Mouse (Mus musculus) heart, embryonic 12.5 days (tissue): Measurements from ENCODE around the gene Strn. TPM values are rescaled to one million over a fixed set of nuclear protein-coding genes. Genes with fewer than 3 reads are reported as not detected.

Experiments used
- ATAC-seq: fragments of 200-750 bp; cut with Nextera tagmentation; 2 replicates; pipeline ENCODE4 v1.8.0; 2017; ENCODE audit warnings: moderate TSS enrichment, moderate library complexity; ENCODE audit not compliant: insufficient number of reproducible peaks, low FRiP score
- H3K27ac ChIP-seq: fragments of 300-500 bp; sonication (generic); 2 replicates; pipeline ENCODE4 v1.5.1; 2016; ENCODE audit warnings: mild to moderate bottlenecking, moderate library complexity; ENCODE audit not compliant: poor library complexity, severe bottlenecking
- H3K27me3 ChIP-seq: fragments of 300-500 bp; sonication (generic); replicated peaks from 2 replicates; pipeline ENCODE4 v1.6.1; 2016; ENCODE audit warnings: mild to moderate bottlenecking, moderate library complexity
- H3K36me3 ChIP-seq: fragments of 300-500 bp; sonication (generic); 2 replicates; pipeline ENCODE4 v1.6.1; 2016; ENCODE audit warnings: mild to moderate bottlenecking, moderate library complexity
- H3K4me1 ChIP-seq: fragments of 300-500 bp; sonication (generic); replicated peaks from 2 replicates; pipeline ENCODE4 v1.6.1; 2016; ENCODE audit warnings: mild to moderate bottlenecking
- H3K4me2 ChIP-seq: fragments of 300-500 bp; sonication (generic); 2 replicates; pipeline ENCODE4 v1.6.1; 2016; ENCODE audit warnings: mild to moderate bottlenecking, moderate library complexity
- H3K4me3 ChIP-seq: fragments of 300-500 bp; sonication (generic); 2 replicates; pipeline ENCODE4 v1.5.1; 2016; ENCODE audit warnings: mild to moderate bottlenecking
- H3K9ac ChIP-seq: fragments of 300-500 bp; sonication (generic); 2 replicates; pipeline ENCODE4 v1.6.1; 2016; ENCODE audit warnings: mild to moderate bottlenecking, moderate library complexity
- H3K9me3 ChIP-seq: fragments of 300-500 bp; sonication (generic); replicated peaks from 2 replicates; pipeline ENCODE4 v1.6.1; 2016; ENCODE audit warnings: mild to moderate bottlenecking, moderate library complexity
- WGBS: fragments of 180-500 bp; shearing (Covaris S2); methylation state at CpG from one replicate; pipeline ENCODE4 v1.1.7; 2016; 5-methylcytosine and 5-hydroxymethylcytosine counted together
- polyA plus RNA-seq: library from polyadenylated mRNA; unstranded; fragments of >200 nt; fragmentation: Nextera tagmentation; extraction: Ambion mirVana; gene quantifications from 2 replicates; pipeline ENCODE4 v1.2.1, GENCODE M21; 2016

Strn gene
- polyA plus RNA-seq = 19.3 and 20.6 TPM in 2 replicates

- no peak for ATAC-seq
- 47% methylated on average over 4 of the region's 4 CpGs for WGBS
These were observed at the start of gene Strn for GRCm38 (mm10) chr17:78737096-78737495. Gene Strn (minus strand): TSS chr17:78737196.

GRCm38 (mm10) chr17:78778765-78779164 lies 41.8 kb upstream of the Strn start:
- Histone ChIP-seq H3K36me3 (peaks cover 38% of the 10 kb centered on the region), H3K4me3 (no peak overlapping the region), H3K4me1 (no peaks in the 10 kb centered on the region), H3K27ac (no peak overlapping the region), H3K9me3 (no peaks in the 10 kb centered on the region), H3K27me3 (no peaks in the 10 kb centered on the region), H3K4me2 (no peak overlapping the region), H3K9ac (no peak overlapping the region)
- 88% methylated on average over 1 of the region's 1 CpGs for WGBS
- no peak for ATAC-seq

More at GRCm38 (mm10) chr17:78737096-78737495, at the start of gene Strn:
- Histone ChIP-seq H3K36me3 (no peaks in the 10 kb centered on the region), H3K4me3 (peak within 1 kb of the TSS; percentile 96), H3K4me2 (peak within 1 kb of the TSS; percentile 85), H3K27ac (peak within 1 kb of the TSS; percentile 98), H3K9ac (peak within 1 kb of the TSS; percentile 98), H3K27me3 (no peaks in the 10 kb centered on the region), H3K9me3 (no peaks in the 10 kb centered on the region), H3K4me1 (peaks cover 27% of the 10 kb centered on the region)

- H3K4me1 ChIP-seq = peaks cover 29% of the 10 kb centered on the region
- H3K4me3 ChIP-seq = no peak overlapping the region
- no peak overlapping the region for H3K4me2 ChIP-seq
- H3K9ac ChIP-seq = no peak overlapping the region
- 72% methylated on average over 2 of the region's 2 CpGs for WGBS
- no peaks in the 10 kb centered on the region for H3K27me3 ChIP-seq
- no peak for ATAC-seq
- H3K9me3 ChIP-seq = no peaks in the 10 kb centered on the region
- H3K36me3 ChIP-seq = peaks cover 21% of the 10 kb centered on the region
- no peak overlapping the region; the same call in 1 of the 2 replicates for H3K27ac ChIP-seq
These were observed 35.3 kb upstream of the Strn start for GRCm38 (mm10) chr17:78772317-78772716.

DNA sequence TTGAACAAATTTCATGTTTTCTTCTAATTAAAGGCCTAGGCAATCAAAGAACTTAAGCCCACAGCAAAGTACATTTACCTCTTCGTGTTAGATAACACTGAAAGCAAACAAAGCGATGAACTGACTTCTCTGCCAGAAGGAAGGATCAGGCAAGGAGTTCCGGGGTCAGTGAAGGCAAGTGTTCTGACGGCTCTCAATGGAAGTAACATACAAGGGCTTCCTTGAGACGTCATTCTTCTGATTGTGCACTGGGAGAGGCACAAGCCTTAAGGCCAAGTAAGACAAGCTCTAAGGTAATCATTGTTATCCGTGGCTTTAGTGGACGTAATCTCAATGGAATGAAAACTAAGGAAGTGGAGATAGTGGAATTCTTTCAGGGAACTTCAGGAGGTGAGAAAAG lies 33.9 kb upstream of the Strn start:
- Histone ChIP-seq H3K4me3 (no peak overlapping the region), H3K4me1 (peaks cover 32% of the 10 kb centered on the region), H3K27me3 (no peaks in the 10 kb centered on the region), H3K4me2 (no peak overlapping the region), H3K36me3 (peaks cover 24% of the 10 kb centered on the region), H3K27ac (peak overlapping the region; percentile 77), H3K9me3 (no peaks in the 10 kb centered on the region), H3K9ac (no peak overlapping the region)
- WGBS = 19% methylated on average over 7 of the region's 7 CpGs
- ATAC-seq = peak; percentile 16; the same call in 1 of the 2 replicates

DNA sequence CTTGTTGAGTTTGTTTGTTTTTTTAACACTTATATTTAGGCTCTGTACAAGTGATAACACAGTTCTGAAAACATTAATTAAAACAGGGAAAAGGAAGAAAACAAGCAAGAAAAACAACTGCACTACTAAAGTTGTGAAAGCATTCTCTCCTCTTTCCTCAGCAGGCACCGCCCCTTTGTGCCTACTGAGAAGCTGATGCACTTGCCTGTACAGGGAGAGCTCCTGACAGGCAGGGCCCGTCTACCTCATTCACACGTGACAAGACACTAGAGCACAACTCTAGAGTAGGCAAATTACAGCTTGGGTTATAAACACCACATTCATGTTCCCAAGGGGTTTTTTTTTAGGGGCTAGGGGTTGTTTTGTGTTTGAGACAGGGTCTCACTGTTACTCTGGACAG lies 32.3 kb upstream of the Strn start:
- Histone ChIP-seq H3K4me1 (peaks cover 36% of the 10 kb centered on the region), H3K9me3 (no peaks in the 10 kb centered on the region), H3K36me3 (peaks cover 35% of the 10 kb centered on the region), H3K9ac (no peak overlapping the region), H3K4me3 (no peak overlapping the region), H3K4me2 (no peak overlapping the region), H3K27me3 (no peaks in the 10 kb centered on the region), H3K27ac (peak overlapping the region; percentile 81)
- 0 out of 2 replicates have a peak, but pooled peaks have one; percentile 67 for ATAC-seq
- WGBS = 26% methylated on average over 3 of the region's 3 CpGs

GRCm38 (mm10) chr17:78768937-78769336 lies 31.9 kb upstream of the Strn start:
- H3K4me3 ChIP-seq = no peak overlapping the region
- no peaks in the 10 kb centered on the region for H3K9me3 ChIP-seq
- peak overlapping the region; percentile 19; the same call in 1 of the 2 replicates for H3K4me2 ChIP-seq
- 16% methylated on average over 2 of the region's 2 CpGs for WGBS
- peak overlapping the region; percentile 91 for H3K27ac ChIP-seq
- peaks cover 39% of the 10 kb centered on the region for H3K36me3 ChIP-seq
- peak; percentile 53; the same call in 1 of the 2 replicates for ATAC-seq
- no peak overlapping the region for H3K9ac ChIP-seq
- peaks cover 39% of the 10 kb centered on the region for H3K4me1 ChIP-seq
- H3K27me3 ChIP-seq = no peaks in the 10 kb centered on the region

DNA sequence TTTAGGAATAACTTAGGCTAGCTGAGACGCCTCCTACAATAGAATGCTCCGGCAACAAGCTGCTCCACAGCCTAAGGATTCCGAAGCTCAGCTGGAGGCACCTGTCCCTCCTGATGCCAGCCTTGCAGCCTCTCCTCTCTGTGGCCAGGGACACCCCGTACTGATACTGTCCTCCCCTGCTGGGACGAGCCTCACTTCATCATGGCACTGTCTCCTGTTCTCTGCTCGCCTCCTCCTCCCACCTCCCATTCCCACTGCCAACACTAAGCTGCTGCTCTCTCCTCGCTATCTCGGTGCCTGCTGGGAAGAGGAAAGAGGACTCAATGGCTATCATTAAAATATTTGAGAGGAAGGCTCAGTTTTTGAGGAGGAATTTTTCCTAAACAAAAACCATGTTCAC lies 30.6 kb upstream of the Strn start:
- no peaks in the 10 kb centered on the region for H3K9me3 ChIP-seq
- peak overlapping the region; percentile 57 for H3K27ac ChIP-seq
- H3K4me2 ChIP-seq = no peak overlapping the region
- H3K4me1 ChIP-seq = peaks cover 39% of the 10 kb centered on the region
- no peaks in the 10 kb centered on the region for H3K27me3 ChIP-seq
- peaks cover 35% of the 10 kb centered on the region for H3K36me3 ChIP-seq
- ATAC-seq = no peak
- peak overlapping the region; percentile 45; the same call in 1 of the 2 replicates for H3K9ac ChIP-seq
- WGBS = 54% methylated on average over 8 of the region's 8 CpGs
- no peak overlapping the region for H3K4me3 ChIP-seq

DNA sequence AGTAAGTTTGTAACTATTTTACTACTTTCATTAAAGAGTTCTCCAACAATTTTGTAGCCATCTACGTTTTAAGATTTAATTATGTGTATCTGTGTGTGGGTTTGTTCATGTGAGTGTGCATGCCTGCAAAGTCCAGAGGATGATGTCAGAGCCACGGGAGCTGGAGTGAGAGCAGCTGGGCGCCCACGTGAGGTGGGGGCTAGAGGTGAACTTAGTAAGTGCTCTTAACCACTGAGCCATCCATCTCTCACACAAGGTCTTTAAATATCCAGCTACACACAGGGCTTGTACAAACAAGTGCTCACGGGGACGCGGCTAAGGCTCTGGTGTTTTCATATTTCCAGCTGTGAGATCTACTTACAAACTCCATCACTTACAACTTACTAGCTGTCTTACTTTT lies 29.1 kb upstream of the Strn start:
- H3K4me2 ChIP-seq = no peak overlapping the region
- ATAC-seq = no peak
- no peaks in the 10 kb centered on the region for H3K9me3 ChIP-seq
- H3K4me3 ChIP-seq = no peak overlapping the region
- H3K27ac ChIP-seq = no peak overlapping the region
- H3K36me3 ChIP-seq = peaks cover 45% of the 10 kb centered on the region
- H3K27me3 ChIP-seq = no peaks in the 10 kb centered on the region
- 83% methylated on average over 7 of the region's 7 CpGs for WGBS
- H3K9ac ChIP-seq = no peak overlapping the region
- H3K4me1 ChIP-seq = peaks cover 31% of the 10 kb centered on the region

GRCm38 (mm10) chr17:78763272-78763671 lies 26.3 kb upstream of the Strn start:
- H3K27me3 ChIP-seq = no peaks in the 10 kb centered on the region
- H3K36me3 ChIP-seq = peaks cover 56% of the 10 kb centered on the region
- no peak overlapping the region for H3K27ac ChIP-seq
- no peaks in the 10 kb centered on the region for H3K9me3 ChIP-seq
- H3K4me3 ChIP-seq = no peak overlapping the region
- peaks cover 17% of the 10 kb centered on the region for H3K4me1 ChIP-seq
- no peak overlapping the region for H3K4me2 ChIP-seq
- WGBS = 92% methylated on average over 5 of the region's 5 CpGs
- no peak for ATAC-seq
- no peak overlapping the region for H3K9ac ChIP-seq

GRCm38 (mm10) chr17:78752938-78753655 lies 16.1 kb upstream of the Strn start:
- H3K4me1 ChIP-seq = peaks cover 2% of the 10 kb centered on the region; the same call in 1 of the 2 replicates
- no peak overlapping the region for H3K4me2 ChIP-seq
- ATAC-seq = no peak
- WGBS = 75% methylated on average over 17 of the region's 17 CpGs
- H3K9me3 ChIP-seq = no peaks in the 10 kb centered on the region
- H3K27ac ChIP-seq = no peak overlapping the region
- no peak overlapping the region for H3K4me3 ChIP-seq
- H3K27me3 ChIP-seq = no peaks in the 10 kb centered on the region
- H3K9ac ChIP-seq = no peak overlapping the region
- peaks cover 55% of the 10 kb centered on the region for H3K36me3 ChIP-seq

GRCm38 (mm10) chr17:78752064-78752463 lies 15.1 kb upstream of the Strn start:
- Histone ChIP-seq H3K4me2 (no peak overlapping the region), H3K36me3 (peaks cover 45% of the 10 kb centered on the region)

More at GRCm38 (mm10) chr17:78752064-78752463, 15.1 kb upstream of the Strn start:
- WGBS = 54% methylated on average over 10 of the region's 10 CpGs
- Histone ChIP-seq H3K4me1 (peaks cover 2% of the 10 kb centered on the region; the same call in 1 of the 2 replicates), H3K9me3 (no peaks in the 10 kb centered on the region), H3K27me3 (no peaks in the 10 kb centered on the region), H3K9ac (no peak overlapping the region), H3K27ac (no peak overlapping the region), H3K4me3 (no peak overlapping the region)
- no peak; the same call in 1 of the 2 replicates for ATAC-seq
